Mouse (Mus musculus): ENCODE measurements around the gene Ror2. TPM values are rescaled to one million over a fixed set of nuclear protein-coding genes. Genes with fewer than 3 reads are reported as not detected.

Ror2 gene
- polyA plus RNA-seq, 1 experiment from 2014 or later = 16.4 TPM

DNA sequence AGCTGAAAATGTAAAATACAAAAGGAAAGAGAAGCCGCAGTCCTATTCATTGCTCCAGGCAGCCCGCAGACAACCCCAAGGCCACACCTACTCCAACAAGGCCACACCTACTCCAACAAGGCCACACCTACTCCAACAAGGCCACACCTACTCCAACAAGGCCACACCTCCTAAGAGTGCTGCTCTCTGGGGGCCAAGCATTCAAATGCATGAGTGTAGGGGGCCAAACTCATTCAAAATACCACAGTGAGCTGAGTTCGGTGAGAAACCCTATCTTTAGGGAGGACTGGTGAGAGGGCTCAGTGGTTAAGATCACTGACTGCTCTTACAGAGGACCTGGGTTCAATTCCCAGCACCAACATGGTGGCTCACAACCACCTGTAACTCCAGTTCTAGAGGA lies 60.0 kb downstream of the Ror2 start:
- 97% methylated on average over 3 of the region's 3 CpGs for WGBS
- H3K9me3 ChIP-seq (ENCODE audit: control insufficient read depth, low read length) = peaks cover 9% of the 10 kb centered on the region; the same call in 1 of the 2 replicates
- ATAC-seq (ENCODE audit: low read depth) (no peak), DNase-seq (ENCODE audit: low spot score) (no peak)
- no peak overlapping the region for H3K4me2 ChIP-seq (ENCODE audit: low read depth, low read length)
- no peak overlapping the region for H3K9ac ChIP-seq (ENCODE audit: low read depth, low read length)
- no peaks in the 10 kb centered on the region for H3K36me3 ChIP-seq (ENCODE audit: control insufficient read depth, insufficient read depth, low read length)
- H3K4me3 ChIP-seq (ENCODE audit: low read depth, low read length) = no peak overlapping the region
- H3K27me3 ChIP-seq (replicated peaks; ENCODE audit: control insufficient read depth, insufficient read depth, low read length) = no peaks in the 10 kb centered on the region
- H3K27ac ChIP-seq (replicated peaks; ENCODE audit: low read depth, low read length) = no peak overlapping the region
- peaks cover 22% of the 10 kb centered on the region for H3K4me1 ChIP-seq (ENCODE audit: control insufficient read depth, insufficient read depth, low read length)

DNA sequence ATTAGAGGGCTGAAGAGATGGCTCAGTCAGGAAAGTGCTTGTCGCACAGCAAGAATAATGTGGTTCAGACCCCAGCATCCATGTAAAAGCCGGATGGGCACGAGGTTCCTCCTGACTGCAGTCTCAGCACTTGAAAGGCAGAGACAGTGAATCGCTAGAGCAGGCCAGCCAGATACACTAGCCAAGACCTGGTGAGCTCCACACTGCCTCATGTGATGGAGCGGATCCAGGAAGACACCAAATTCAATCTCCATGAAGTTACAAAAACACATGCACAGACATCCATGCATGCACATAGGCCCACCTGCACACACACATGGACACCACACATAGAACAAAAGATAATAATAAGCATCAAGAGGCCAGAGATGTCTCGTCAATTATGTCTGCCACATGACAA lies 64.7 kb downstream of the Ror2 start:
- ATAC-seq (ENCODE audit: low read depth) (no peak), DNase-seq (ENCODE audit: low spot score) (no peak)
- H3K9me3 ChIP-seq (ENCODE audit: control insufficient read depth, low read length) = peaks cover 9% of the 10 kb centered on the region; the same call in 1 of the 2 replicates
- H3K4me2 ChIP-seq (ENCODE audit: low read depth, low read length) = no peak overlapping the region
- peak overlapping the region; percentile 21; the same call in 1 of the 2 replicates for H3K27ac ChIP-seq (replicated peaks; ENCODE audit: low read depth, low read length)
- H3K9ac ChIP-seq (ENCODE audit: low read depth, low read length) = no peak overlapping the region
- WGBS = 67% methylated on average over 6 of the region's 6 CpGs
- H3K27me3 ChIP-seq (replicated peaks; ENCODE audit: control insufficient read depth, insufficient read depth, low read length) = no peaks in the 10 kb centered on the region
- peaks cover 24% of the 10 kb centered on the region for H3K4me1 ChIP-seq (ENCODE audit: control insufficient read depth, insufficient read depth, low read length)
- H3K36me3 ChIP-seq (ENCODE audit: control insufficient read depth, insufficient read depth, low read length) = no peaks in the 10 kb centered on the region
- H3K4me3 ChIP-seq (ENCODE audit: low read depth, low read length) = no peak overlapping the region

DNA sequence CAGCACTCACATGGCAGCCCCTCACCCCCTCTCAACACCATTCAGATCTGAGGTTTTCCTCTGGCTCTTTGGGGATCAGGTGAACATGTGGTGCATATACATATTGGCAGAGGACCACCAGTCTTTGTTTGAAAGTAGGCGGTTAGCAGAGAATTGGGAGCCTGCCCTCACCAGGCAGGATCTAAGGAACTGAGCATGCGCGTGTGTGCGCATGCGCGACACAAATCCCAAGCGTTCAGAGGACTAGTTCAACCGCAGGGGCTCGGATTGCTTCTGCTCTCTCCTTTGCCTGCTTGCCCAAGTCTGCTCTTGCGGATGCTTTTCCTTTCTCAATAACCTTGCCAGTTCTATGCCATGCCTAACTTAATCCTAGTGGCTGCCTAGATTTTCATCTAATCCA lies 66.0 kb downstream of the Ror2 start:
- Histone ChIP-seq H3K4me1 (ENCODE audit: control insufficient read depth, insufficient read depth, low read length) (peaks cover 24% of the 10 kb centered on the region), H3K27ac (replicated peaks; ENCODE audit: low read depth, low read length) (no peak overlapping the region), H3K27me3 (replicated peaks; ENCODE audit: control insufficient read depth, insufficient read depth, low read length) (no peaks in the 10 kb centered on the region), H3K9ac (ENCODE audit: low read depth, low read length) (no peak overlapping the region), H3K4me3 (ENCODE audit: low read depth, low read length) (no peak overlapping the region), H3K4me2 (ENCODE audit: low read depth, low read length) (no peak overlapping the region), H3K36me3 (ENCODE audit: control insufficient read depth, insufficient read depth, low read length) (no peaks in the 10 kb centered on the region), H3K9me3 (ENCODE audit: control insufficient read depth, low read length) (peaks cover 9% of the 10 kb centered on the region; the same call in 1 of the 2 replicates)
- DNase-seq (ENCODE audit: low spot score) (no peak), ATAC-seq (ENCODE audit: low read depth) (no peak)
- WGBS = 89% methylated on average over 10 of the region's 10 CpGs

DNA sequence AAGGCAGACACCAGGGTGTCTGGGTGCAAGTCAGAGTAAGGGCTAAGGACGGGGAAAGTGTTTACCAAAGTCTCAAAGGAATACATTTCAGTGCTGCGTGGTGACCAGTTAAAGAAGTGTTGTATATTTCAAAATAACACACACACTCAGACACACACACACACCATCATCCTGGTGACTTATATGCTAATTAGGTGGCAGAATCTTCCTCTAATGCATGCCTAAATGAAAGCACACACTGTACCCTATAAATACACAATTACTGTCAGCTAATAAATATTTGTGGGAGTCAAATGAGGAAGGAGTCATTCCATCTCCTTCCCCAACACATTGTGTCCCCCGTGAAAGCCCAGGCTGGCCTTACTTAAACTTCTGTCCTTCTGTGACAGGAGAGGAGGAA lies 66.5 kb downstream of the Ror2 start:
- Histone ChIP-seq H3K36me3 (ENCODE audit: control insufficient read depth, insufficient read depth, low read length) (no peaks in the 10 kb centered on the region), H3K4me3 (ENCODE audit: low read depth, low read length) (no peak overlapping the region), H3K27me3 (replicated peaks; ENCODE audit: control insufficient read depth, insufficient read depth, low read length) (no peaks in the 10 kb centered on the region), H3K4me2 (ENCODE audit: low read depth, low read length) (no peak overlapping the region), H3K9ac (ENCODE audit: low read depth, low read length) (no peak overlapping the region), H3K9me3 (ENCODE audit: control insufficient read depth, low read length) (peaks cover 5% of the 10 kb centered on the region; the same call in 1 of the 2 replicates), H3K4me1 (ENCODE audit: control insufficient read depth, insufficient read depth, low read length) (peaks cover 24% of the 10 kb centered on the region), H3K27ac (replicated peaks; ENCODE audit: low read depth, low read length) (no peak overlapping the region)
- ATAC-seq (ENCODE audit: low read depth) = no peak
- no peak for DNase-seq (ENCODE audit: low spot score)
- WGBS = 79% methylated on average over 3 of the region's 3 CpGs

DNA sequence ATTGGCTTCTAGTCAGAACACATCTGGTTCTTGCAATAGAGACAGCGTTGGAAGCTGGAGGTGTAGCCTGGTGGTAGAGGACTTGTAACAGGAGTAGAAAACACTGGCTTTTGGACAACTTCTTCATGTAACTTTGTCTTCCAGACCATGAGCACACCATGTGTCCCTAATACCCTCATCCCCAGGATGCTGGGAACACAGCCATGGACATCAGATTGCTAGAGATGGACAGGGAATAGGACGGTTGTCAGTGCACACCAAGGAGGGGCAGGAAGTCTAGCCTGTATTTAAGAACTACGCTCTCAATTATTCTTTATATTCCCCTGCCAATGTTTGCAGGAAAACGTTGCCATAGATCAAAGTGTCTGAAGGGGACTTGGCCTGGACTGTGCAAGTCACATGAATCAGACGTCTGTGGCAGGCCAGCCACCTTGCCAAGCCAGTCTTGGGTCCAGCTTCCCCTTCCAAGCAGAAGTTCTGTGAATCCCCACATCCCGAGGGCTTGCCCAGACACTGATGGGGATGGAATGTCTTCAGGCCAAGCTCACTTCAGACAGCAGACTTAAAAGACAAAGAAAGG lies 68.4 kb downstream of the Ror2 start:
- Histone ChIP-seq H3K4me1 (ENCODE audit: control insufficient read depth, insufficient read depth, low read length) (peaks cover 36% of the 10 kb centered on the region), H3K27ac (replicated peaks; ENCODE audit: low read depth, low read length) (no peak overlapping the region), H3K36me3 (ENCODE audit: control insufficient read depth, insufficient read depth, low read length) (no peaks in the 10 kb centered on the region), H3K27me3 (replicated peaks; ENCODE audit: control insufficient read depth, insufficient read depth, low read length) (no peaks in the 10 kb centered on the region), H3K4me3 (ENCODE audit: low read depth, low read length) (no peak overlapping the region), H3K4me2 (ENCODE audit: low read depth, low read length) (no peak overlapping the region), H3K9me3 (ENCODE audit: control insufficient read depth, low read length) (no peaks in the 10 kb centered on the region), H3K9ac (ENCODE audit: low read depth, low read length) (no peak overlapping the region)
- DNase-seq (ENCODE audit: low spot score) (no peak), ATAC-seq (ENCODE audit: low read depth) (no peak)
- WGBS = 50% methylated on average over 6 of the region's 6 CpGs

DNA sequence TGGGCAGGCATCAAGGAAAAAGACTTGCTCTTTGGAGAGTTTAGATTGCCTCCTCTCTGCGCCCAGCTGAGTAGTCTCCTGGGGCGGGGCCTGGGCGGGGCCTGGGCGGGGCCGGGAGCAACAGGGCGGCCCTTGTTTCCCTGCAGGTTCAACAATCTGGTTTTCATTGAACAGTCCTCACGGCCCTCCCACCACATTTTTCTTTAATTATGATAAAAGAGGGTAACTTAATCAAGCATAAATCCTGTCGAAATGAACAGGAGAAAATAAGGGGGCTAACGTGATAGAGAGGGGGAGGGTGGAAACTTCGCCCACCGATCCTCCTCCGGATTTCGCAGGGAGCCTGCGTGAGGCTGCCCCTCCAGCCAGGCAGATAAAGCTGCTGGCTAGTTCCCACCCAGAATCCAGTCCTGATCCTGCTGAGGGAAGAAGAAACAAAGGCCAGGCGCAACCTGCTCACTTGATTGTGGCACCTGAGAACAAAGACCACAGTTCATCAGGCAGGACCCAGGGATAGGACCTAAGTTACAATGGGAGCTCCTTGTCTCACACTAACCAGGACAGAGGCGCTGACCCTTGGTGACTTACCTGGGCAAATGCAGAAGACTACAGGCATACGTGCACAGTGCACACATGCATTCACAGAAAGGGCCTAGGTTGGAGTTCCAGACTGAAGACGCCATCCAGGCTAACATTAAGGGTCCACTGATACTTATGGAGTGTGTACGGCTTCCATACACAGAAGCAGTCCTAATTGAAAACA lies 73.8 kb downstream of the Ror2 start:
- Histone ChIP-seq H3K4me1 (ENCODE audit: control insufficient read depth, insufficient read depth, low read length) (peaks cover 56% of the 10 kb centered on the region), H3K27me3 (replicated peaks; ENCODE audit: control insufficient read depth, insufficient read depth, low read length) (no peaks in the 10 kb centered on the region), H3K36me3 (ENCODE audit: control insufficient read depth, insufficient read depth, low read length) (no peaks in the 10 kb centered on the region), H3K4me3 (ENCODE audit: low read depth, low read length) (peak overlapping the region; percentile 19), H3K27ac (replicated peaks; ENCODE audit: low read depth, low read length) (peak overlapping the region; percentile 84), H3K9ac (ENCODE audit: low read depth, low read length) (peak overlapping the region; percentile 41), H3K9me3 (ENCODE audit: control insufficient read depth, low read length) (no peaks in the 10 kb centered on the region), H3K4me2 (ENCODE audit: low read depth, low read length) (peak overlapping the region; percentile 49)
- ATAC-seq (ENCODE audit: low read depth) = peak; percentile 92
- DNase-seq (ENCODE audit: low spot score) = peak; percentile 86
- WGBS = 9% methylated on average over 19 of the region's 19 CpGs

DNA sequence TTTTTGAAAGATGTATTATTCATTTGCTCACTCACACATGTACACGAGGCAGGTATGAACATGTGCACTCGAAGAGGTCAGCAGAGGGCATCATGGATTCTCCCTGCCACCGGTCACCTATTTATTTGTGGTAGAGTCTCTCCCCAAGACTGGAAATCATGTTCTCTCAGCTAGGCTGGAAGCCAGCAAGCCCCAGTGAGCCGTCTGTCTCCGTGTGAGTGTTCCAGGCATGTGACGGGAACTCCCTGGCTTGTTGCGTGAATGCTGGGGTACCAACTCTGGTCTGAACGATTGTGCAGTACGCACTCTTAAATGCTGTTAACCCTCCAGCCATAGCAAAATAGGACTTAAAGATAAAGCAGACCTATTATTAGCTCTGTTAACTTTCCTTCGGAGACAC lies 77.4 kb downstream of the Ror2 start:
- H3K9me3 ChIP-seq (ENCODE audit: control insufficient read depth, low read length) = no peaks in the 10 kb centered on the region
- no peak overlapping the region for H3K9ac ChIP-seq (ENCODE audit: low read depth, low read length)
- DNase-seq (ENCODE audit: low spot score) (no peak), ATAC-seq (ENCODE audit: low read depth) (no peak)
- H3K27ac ChIP-seq (replicated peaks; ENCODE audit: low read depth, low read length) = no peak overlapping the region; the same call in 1 of the 2 replicates
- H3K4me1 ChIP-seq (ENCODE audit: control insufficient read depth, insufficient read depth, low read length) = peaks cover 80% of the 10 kb centered on the region
- 68% methylated on average over 10 of the region's 10 CpGs for WGBS
- no peaks in the 10 kb centered on the region for H3K27me3 ChIP-seq (replicated peaks; ENCODE audit: control insufficient read depth, insufficient read depth, low read length)
- H3K36me3 ChIP-seq (ENCODE audit: control insufficient read depth, insufficient read depth, low read length) = no peaks in the 10 kb centered on the region
- no peak overlapping the region for H3K4me2 ChIP-seq (ENCODE audit: low read depth, low read length)
- H3K4me3 ChIP-seq (ENCODE audit: low read depth, low read length) = no peak overlapping the region

DNA sequence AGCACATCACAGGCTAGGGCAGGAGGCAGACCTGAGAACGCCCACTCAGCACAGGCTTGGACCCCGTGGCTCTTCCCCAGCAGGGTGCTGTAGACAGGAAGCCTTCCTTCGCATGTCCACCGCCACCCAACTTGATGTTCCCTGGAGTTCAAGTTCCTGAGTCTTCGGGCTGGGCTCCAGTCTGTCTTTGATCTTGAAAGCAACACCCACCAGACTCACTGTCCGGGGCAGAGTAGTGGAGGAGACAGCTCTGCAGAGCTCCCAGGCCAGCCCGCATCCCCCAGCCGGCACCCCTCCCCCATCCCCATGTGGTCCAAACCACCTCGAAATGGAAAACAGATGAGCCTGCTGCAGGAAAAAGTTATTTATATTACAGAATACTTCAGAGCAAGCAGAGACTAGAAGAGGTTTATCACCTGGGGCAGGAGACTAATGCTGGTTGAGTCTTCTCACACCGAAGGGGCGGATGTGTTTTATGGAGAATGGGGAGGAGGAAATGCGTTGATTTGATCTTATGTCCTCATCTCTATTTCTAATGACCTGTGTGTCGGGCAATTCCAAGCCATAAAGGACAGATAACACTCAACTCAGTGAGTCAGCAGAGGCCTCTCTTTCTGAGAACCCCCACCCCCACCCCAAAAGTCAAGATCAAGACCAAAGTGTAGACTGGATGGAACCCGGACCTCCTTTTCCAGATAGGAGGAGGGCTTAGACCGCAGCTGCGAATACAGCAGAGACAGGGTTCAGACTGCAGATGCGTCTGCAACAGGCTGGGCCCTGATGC lies 80.6 kb downstream of the Ror2 start:
- Histone ChIP-seq H3K9me3 (ENCODE audit: control insufficient read depth, low read length) (no peaks in the 10 kb centered on the region), H3K9ac (ENCODE audit: low read depth, low read length) (no peak overlapping the region), H3K27ac (replicated peaks; ENCODE audit: low read depth, low read length) (peak overlapping the region; percentile 78), H3K4me3 (ENCODE audit: low read depth, low read length) (no peak overlapping the region), H3K4me2 (ENCODE audit: low read depth, low read length) (peak overlapping the region; percentile 33), H3K27me3 (replicated peaks; ENCODE audit: control insufficient read depth, insufficient read depth, low read length) (no peaks in the 10 kb centered on the region), H3K36me3 (ENCODE audit: control insufficient read depth, insufficient read depth, low read length) (no peaks in the 10 kb centered on the region), H3K4me1 (ENCODE audit: control insufficient read depth, insufficient read depth, low read length) (peaks cover 76% of the 10 kb centered on the region)
- DNase-seq (ENCODE audit: low spot score) (peak; percentile 87), ATAC-seq (ENCODE audit: low read depth) (peak; percentile 83)
- 15% methylated on average over 17 of the region's 17 CpGs for WGBS
